Mouse (Mus musculus): Measurements from ENCODE around the gene Zcchc14. TPM values are rescaled to one million over a fixed set of nuclear protein-coding genes. Genes with fewer than 3 reads are reported as not detected.

Gene Zcchc14
- total RNA-seq, 1 experiment from 2014 or later = 5.0 TPM

DNA sequence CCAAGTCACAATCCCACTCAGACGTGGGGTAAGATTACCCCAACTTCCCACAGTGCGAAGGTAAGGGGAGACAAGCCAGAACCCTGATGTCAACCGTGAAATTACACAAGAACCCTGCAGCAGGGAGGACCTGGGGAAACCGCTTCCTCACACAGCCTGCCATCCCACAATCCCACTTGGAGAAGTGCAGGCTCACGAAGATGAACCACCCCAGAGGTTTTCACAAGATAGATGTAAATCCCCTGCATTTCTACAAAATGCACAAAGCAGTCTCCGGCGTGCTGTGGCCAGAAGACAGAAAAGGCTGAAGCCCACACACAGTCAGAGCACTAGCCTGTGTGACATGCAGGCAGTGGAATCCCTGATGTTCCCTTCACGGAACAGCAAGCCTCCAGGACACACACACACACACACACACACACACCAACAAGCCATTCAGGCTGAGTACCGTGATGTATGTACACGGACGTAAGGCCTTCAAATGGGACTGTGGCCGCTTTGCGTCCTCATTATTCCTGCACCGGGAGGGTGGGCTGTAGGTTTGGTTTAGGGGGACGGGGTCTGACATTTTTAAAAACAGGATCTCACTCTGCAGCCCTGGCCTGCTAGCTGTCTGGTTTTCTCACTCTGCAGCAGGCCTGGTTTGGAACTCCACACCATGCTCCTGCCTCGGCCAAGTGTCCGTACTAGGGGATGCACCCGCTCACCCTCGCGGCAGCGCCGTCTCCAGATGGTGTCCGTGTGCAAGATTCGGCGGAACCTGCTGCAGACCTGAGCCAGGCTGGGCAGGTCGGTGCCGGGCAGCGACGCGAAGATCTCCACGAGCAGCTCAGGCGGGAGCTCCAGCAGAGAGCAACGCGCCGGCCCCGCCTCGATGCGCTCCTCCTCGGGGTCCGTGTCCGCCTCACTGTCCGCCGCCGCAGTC, 74.7 kb downstream of the Zcchc14 start:
- ATAC-seq (replicated peaks in 1 of 2; ENCODE audit: insufficient read depth in 1 of 2, low FRiP score in 2 of 2, low TSS enrichment in 1 of 2, low read depth in 1 of 2, poor library complexity in 2 of 2, severe bottlenecking in 2 of 2) = peak in 1 of 2 experiments; percentile 8; a peak in 2 of 4 replicates

DNA sequence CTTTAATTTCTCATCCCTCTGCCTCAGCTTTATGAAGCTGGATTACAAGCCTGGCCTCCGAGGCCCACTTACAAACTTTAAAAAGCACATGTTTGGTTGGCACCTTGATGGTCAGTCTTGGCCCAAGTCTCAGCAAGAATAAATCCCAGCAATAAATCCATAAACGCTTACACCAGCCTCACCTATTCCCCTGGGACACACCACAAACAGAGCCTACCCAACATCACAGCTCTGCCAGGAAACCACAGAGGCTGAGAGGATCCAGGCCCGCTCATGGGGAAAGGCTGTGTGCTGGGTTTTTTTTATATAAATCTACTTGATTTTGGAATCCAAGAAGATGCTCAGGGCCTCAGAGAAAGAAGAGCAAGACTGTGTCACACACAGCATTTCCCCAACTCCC, 77.0 kb downstream of the Zcchc14 start:
- ATAC-seq (replicated peaks in 1 of 2; ENCODE audit: insufficient read depth in 1 of 2, low FRiP score in 2 of 2, low TSS enrichment in 1 of 2, low read depth in 1 of 2, poor library complexity in 2 of 2, severe bottlenecking in 2 of 2) = no peak

DNA sequence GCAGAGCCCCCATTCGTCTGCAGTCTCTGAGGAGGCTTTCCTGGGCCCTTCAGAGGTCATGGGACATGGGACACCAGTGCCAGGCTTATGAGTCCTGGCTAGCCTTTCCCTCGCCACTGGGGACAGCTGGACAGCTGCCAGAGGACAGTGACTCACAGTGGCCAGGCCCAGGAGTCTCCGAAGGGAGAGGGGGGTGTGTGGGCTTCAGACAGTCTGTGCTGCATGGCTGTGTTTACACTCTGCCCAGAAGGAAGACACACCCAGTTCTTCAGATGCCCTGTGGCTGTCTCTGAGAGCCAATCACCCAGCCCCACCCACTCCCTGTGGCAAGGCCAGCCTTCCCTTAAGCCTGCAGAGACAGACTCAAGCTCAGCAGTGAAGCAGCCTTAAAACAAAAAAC, 79.4 kb downstream of the Zcchc14 start:
- no peak for ATAC-seq (replicated peaks in 1 of 2; ENCODE audit: insufficient read depth in 1 of 2, low FRiP score in 2 of 2, low TSS enrichment in 1 of 2, low read depth in 1 of 2, poor library complexity in 2 of 2, severe bottlenecking in 2 of 2)

DNA sequence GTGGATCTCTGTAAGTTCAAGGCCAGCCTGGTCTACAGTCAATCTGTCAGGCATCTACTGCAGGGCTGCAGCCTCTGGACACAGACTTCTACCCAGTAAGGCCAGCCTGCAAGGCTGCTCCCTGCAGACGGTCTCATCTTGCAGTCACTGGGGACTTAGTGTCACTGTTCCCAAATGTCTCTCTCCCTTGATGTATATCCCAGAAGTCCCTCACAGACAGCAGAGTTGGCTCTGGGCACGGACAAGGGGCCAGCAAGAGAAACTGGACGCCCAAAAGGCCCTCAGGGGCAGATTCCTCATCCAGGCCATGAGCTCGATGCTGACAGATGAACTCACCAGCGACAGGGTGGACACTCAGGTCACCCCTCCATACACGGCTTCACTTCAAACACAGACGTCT, 80.6 kb downstream of the Zcchc14 start:
- ATAC-seq (replicated peaks in 1 of 2; ENCODE audit: insufficient read depth in 1 of 2, low FRiP score in 2 of 2, low TSS enrichment in 1 of 2, low read depth in 1 of 2, poor library complexity in 2 of 2, severe bottlenecking in 2 of 2) = no peak

DNA sequence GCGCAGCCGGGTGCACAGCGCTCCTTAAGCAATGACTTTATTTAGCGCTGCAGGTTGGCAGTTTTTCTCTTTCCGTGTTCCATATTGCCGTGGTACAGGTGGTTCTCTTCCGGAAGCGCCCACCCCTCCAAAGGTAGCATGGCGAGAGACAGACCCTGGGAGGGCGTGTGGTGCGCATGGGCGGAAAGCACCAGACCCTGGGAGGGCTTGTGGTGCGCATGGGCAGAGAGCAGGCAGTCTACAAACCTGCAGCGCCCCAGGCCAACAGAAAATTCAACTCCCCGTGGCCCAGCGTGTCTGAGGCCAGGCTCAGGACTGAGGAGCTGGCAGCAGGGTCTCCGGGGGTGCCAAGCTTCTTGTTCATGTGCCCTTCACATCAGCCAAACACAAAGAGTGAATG, 81.9 kb downstream of the Zcchc14 start:
- 0 out of 4 replicates have a peak, but pooled peaks of 1 of the 2 experiments have one; percentile 9 for ATAC-seq (replicated peaks in 1 of 2; ENCODE audit: insufficient read depth in 1 of 2, low FRiP score in 2 of 2, low TSS enrichment in 1 of 2, low read depth in 1 of 2, poor library complexity in 2 of 2, severe bottlenecking in 2 of 2)

DNA sequence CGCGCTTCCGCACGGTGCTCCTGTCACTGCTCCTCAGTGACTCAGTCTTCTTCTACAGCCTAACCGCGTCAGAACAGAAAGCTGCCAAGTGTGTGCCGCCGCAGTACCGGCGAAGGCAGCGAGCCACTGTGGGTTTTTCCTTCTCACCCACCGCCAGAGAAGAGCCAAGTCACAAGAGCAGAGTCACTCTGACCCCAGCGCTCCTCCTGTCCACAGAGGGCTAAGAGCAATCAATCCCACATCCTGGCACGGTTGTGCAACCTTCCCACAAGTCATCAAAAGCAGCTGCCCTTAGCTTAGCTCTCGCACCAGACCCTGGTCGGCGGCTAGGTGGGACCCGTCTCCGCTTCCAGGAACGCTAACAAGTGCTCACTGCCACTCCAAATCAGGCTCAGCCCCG, 82.4 kb downstream of the Zcchc14 start:
- peak; percentile 68 to 81 for ATAC-seq (replicated peaks in 1 of 2; ENCODE audit: insufficient read depth in 1 of 2, low FRiP score in 2 of 2, low TSS enrichment in 1 of 2, low read depth in 1 of 2, poor library complexity in 2 of 2, severe bottlenecking in 2 of 2)

DNA sequence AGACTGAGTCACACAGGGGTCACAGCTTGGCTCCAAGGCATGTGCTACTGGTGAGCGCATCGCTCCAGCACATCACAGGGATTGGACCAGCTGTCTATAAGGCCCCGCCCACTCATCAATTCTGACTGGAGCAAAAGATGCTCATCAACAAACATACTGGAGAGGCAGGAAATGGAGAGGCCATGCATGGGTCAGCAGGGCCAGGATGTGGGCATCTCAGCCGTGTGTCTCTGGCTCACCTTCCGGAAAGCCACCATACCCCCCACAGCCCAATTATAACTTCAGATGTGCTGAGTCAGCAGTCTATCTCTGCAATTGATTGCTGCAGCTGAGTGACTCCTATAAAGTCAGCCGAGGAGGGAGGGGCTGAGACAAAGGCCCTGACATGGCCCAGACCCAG, 84.4 kb downstream of the Zcchc14 start:
- no peak for ATAC-seq (replicated peaks in 1 of 2; ENCODE audit: insufficient read depth in 1 of 2, low FRiP score in 2 of 2, low TSS enrichment in 1 of 2, low read depth in 1 of 2, poor library complexity in 2 of 2, severe bottlenecking in 2 of 2)

DNA sequence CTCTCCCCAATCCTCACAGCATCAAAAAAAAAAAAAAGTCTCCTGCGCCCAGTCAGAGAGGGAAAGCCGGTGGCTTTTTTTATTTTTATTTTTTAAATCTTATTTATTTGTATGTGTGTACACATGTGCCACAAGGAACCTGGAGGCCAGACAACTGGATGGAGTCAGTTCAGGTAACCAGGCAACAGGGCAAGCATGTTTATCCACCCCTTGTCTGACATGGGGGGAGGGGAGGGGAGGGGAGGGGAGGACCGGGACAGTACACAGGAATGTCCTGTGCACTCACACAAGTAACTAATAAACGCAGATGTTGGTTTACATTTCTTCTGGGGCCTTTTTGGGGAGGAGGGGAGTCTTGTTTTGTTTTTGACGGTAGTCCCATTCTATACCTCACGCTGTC, 89.0 kb downstream of the Zcchc14 start:
- ATAC-seq (replicated peaks in 1 of 2; ENCODE audit: insufficient read depth in 1 of 2, low FRiP score in 2 of 2, low TSS enrichment in 1 of 2, low read depth in 1 of 2, poor library complexity in 2 of 2, severe bottlenecking in 2 of 2) = no peak

DNA sequence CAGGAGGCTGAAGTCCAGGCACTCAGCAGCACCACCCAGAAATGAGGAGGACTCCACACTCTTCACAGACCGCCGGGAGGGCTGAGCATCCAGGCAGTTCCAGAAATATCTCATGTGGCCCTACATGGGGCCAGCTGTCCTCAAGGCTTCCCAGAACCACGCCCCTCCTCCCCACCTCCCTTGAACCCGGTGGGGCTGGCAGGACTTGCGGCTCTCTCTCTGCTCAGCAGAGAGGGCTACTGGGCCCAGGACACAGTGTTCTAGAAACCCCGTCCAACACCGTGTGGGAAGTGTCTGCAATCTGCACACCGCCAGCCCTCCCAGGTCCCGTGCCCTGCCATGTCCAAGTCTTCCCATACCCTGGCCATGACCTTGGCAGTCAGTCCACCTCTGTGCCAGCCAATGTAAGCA, 89.8 kb downstream of the Zcchc14 start:
- ATAC-seq (replicated peaks in 1 of 2; ENCODE audit: insufficient read depth in 1 of 2, low FRiP score in 2 of 2, low TSS enrichment in 1 of 2, low read depth in 1 of 2, poor library complexity in 2 of 2, severe bottlenecking in 2 of 2) = no peak

DNA sequence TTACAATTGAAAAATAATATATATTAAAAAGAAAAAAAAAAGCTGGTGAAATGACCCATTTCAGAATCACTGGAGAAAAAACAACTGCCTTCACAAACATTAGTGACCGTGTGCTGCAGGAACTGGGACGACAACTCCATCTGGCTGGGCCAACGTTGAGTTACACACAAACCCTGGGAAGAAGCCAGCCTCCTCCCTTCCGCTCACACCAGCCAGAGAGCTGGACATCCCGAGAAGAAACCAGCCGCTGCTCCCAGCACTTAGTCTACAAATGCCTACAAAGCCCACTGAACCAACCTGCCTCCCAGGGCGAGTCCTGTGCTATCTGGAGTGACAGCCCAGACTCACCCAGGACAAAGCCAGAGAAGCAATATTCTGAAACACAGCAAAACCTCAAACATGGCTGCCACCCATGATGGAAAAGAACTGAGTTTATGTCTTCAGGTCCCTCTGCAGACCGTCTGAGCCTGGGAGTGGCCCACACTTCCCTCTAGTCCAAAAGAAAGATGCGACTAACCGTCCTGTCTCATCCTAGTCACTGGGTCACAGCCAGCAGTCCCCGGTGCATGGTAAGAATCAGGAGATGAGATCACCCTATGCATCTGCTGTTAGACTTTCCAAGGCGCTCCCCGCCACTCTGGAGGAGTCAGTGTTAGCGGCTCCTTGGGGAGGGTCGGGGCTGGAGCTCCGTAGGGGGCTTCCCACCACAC, 90.9 kb downstream of the Zcchc14 start:
- no peak for ATAC-seq (replicated peaks in 1 of 2; ENCODE audit: insufficient read depth in 1 of 2, low FRiP score in 2 of 2, low TSS enrichment in 1 of 2, low read depth in 1 of 2, poor library complexity in 2 of 2, severe bottlenecking in 2 of 2)

DNA sequence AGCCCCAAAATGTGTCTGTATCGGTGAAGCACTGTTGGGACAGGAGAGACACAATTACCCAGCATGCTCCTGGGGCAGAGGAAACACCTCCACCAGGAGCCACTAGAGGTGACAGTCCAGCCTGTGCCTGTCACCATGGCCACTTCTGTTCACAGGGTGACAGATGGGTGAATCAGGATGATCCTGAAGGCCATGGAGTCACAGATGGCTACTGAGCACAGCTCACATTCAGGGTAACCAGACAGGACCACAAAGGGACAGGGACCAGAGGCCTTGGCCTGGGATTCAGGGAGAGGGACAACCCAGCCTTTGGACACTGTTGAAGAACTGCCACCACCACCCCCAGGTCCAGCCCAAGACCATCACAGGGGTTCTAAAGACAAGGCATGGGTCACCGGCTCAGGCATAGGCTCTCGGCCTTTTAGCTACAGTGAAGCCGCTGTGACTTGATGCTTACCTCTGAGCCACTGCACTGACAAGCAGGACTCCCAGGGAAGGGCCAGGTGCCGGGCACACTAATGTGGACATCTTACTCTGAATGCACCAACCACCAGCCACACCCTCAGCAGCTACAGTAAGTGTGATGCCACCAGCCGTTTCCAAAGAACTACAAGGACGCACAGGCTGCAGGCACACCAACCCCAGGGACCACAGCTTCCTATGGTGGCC, 92.1 kb downstream of the Zcchc14 start:
- ATAC-seq (replicated peaks in 1 of 2; ENCODE audit: insufficient read depth in 1 of 2, low FRiP score in 2 of 2, low TSS enrichment in 1 of 2, low read depth in 1 of 2, poor library complexity in 2 of 2, severe bottlenecking in 2 of 2) = no peak

DNA sequence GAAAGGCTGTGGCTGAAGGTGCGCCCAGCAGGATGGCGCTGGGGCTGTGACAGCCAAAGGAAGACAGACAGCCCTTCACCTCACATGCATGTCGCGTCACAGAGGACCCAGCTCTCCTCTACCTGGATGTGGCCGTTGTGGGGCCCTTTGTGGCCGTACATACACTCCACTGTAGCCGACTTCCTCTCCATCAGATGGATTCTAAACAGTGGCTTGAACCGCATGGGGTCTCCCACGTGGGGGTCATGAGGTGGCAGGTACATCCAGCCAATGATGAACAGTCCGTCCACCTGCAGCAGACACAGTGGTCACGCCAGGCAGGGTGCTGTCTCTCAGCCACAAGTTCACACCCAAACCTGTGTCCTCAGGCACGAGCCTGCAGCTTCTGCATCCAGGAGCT, 92.9 kb downstream of the Zcchc14 start:
- no peak for ATAC-seq (replicated peaks in 1 of 2; ENCODE audit: insufficient read depth in 1 of 2, low FRiP score in 2 of 2, low TSS enrichment in 1 of 2, low read depth in 1 of 2, poor library complexity in 2 of 2, severe bottlenecking in 2 of 2)

DNA sequence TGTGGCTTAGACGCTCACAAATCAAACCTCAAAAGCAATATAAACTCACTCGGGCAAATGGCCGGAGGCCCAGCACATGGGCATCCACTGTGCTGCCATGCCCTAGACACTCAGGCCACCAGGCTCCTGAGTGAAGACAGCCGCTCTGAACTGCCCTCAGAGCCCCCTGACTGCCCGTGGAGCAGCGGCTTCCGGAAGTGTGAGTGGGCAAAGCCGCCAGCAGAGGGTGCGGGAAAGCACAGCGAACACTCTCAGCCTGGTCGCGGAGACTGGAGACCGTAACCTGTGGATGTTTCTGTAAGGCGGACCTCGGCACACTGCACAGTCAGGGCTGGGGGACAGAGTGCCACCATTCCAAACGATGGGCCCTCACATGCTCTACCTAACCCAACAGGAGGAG, 94.2 kb downstream of the Zcchc14 start:
- no peak for ATAC-seq (replicated peaks in 1 of 2; ENCODE audit: insufficient read depth in 1 of 2, low FRiP score in 2 of 2, low TSS enrichment in 1 of 2, low read depth in 1 of 2, poor library complexity in 2 of 2, severe bottlenecking in 2 of 2)

DNA sequence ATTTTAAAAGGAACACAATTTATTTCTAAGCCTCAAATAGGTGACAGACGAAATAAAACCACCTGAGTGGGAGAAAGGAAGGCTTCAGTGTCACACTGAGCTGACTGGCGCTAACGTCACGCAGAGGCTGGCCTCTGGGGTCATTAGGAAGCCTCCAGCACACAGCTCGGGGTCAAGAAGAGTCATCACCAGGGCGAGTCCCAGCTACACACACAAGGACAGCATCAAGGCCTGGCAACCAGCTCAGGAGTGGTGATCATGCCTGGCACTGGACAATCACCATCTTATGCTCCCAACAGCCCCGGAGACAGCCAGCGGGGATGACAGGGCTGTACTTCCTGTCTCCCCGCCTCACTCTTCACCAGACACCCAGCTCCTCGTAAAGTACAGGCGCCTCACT, 95.0 kb downstream of the Zcchc14 start:
- ATAC-seq (replicated peaks in 1 of 2; ENCODE audit: insufficient read depth in 1 of 2, low FRiP score in 2 of 2, low TSS enrichment in 1 of 2, low read depth in 1 of 2, poor library complexity in 2 of 2, severe bottlenecking in 2 of 2) = no peak

DNA sequence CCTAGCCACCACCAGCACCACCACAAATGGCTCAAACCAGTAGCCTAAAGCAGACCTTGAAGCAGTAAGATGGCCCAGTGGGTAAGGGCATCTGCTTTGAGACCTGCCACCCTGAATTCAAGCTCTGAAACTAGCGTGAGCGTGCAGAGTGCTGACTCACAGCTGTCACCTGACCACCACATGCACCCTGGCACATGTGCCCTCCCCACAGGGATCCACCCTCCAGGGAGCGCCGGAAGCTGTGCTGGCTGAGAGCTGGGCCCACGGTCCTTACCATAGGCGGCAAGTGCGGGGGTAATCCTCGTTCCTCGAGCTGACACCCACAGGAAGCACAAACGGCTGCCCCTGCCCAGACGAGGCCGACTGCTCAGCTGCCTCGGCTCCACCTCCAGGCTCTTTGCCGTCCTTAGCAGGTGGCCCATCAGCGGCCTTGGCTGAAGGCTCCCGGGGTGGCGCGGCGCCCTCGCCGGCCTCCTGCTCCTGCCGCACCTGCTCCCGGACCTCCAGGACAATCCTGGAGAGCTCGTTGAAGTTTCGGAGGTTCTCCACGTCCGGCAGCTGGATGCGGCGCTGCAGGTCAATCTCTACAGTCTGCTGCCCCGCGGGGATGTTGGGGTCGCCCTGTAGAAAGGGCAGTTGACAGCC, 98.7 kb downstream of the Zcchc14 start:
- ATAC-seq (replicated peaks in 1 of 2; ENCODE audit: insufficient read depth in 1 of 2, low FRiP score in 2 of 2, low TSS enrichment in 1 of 2, low read depth in 1 of 2, poor library complexity in 2 of 2, severe bottlenecking in 2 of 2) = no peak

DNA sequence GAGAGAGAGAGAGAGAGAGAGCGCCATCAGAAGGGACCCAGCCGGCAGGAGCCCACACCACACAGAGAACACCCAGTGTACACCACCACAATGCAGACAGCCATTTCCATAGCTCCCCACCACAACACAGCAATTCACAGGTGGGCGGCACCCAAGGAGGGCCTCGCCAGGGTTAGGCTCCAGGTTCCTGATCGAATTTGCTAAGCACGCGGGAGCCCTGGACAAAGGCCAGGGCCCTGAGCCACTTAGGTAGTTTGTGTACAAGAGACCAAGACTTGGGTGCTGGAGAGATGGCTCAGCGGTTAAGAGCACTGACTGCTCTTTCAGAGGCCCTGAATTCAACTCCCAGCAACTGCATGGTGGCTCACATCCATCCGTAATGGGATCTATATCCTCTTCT, 100.2 kb downstream of the Zcchc14 start:
- no peak for ATAC-seq (replicated peaks in 1 of 2; ENCODE audit: insufficient read depth in 1 of 2, low FRiP score in 2 of 2, low TSS enrichment in 1 of 2, low read depth in 1 of 2, poor library complexity in 2 of 2, severe bottlenecking in 2 of 2)

DNA sequence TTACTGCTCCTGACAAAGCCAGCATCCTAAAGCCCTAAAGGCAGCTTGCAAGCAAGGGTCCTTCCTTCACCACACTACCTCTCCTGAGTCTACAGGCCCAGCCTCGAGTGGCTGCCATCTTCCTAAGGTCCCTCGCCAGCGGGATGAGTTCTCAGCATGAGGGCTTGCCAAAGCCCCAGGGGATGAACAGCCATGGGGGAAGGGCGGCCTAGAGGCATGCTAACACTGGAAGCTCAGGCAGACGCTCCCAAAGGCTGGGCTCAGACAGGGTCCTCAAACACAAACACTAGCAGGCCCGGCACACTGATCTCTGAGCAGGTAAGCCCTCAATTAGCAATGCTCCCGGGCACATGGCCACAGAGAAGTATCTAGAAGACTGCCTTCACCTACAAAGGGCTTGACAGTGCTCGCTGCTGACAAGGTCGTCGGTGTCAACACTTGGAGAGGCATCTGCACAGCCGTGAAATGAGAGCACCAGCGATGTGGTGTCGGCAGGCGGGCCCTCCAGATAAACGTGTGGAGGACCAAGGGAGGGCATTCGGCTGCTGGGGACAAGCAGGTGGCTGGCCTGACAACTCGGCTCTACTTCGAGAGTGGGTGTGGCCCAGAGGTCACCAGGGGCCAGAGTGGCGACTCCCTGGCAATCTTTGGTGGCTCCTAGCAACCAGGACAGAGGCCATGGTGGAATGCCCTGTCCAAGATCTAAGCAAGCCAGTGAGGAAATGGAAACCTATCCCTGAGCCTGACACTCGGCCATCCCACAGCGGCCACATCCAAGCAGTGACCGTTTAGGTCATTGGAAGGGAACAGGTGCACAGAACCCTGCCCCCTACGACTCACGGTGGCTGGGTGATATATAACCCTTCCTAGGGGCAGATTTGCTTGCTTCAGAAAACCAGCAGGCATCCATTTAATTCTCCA, 101.4 kb downstream of the Zcchc14 start:
- no peak for ATAC-seq (replicated peaks in 1 of 2; ENCODE audit: insufficient read depth in 1 of 2, low FRiP score in 2 of 2, low TSS enrichment in 1 of 2, low read depth in 1 of 2, poor library complexity in 2 of 2, severe bottlenecking in 2 of 2)
